Mouse (Mus musculus): Measurements from ENCODE around the gene 4930432M17Rik.

4930432M17Rik gene

DNA sequence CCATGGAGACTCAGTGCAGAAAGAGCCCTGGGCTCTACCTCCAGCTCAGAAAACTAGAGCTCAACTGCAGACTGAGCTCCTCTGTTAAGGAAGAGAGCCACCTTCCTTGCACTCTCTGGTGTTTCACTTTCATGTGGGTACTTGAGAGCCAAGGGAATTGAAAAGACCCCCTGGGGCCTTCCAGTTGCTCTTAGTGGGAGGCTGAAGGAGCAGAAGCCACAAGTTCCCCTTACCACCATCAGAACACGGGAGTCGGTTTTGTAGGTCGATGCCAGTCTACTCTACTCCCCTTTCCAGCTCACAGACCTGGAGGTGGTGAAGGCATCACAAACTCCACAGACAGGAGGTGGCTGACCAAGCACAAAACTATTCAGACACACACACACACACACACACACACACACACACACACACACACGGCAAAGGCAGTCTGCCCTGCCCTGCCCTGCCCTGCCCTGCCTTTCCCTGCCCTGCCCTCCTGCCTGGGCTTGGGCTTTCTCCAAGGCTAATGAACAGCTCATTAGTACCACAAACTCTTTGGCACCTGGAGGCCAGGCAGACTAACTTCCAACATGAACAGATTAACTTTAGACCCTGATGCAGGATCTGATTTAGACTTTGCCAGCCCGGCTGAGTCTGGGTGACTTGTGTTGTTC lies 1.7 kb downstream of the 4930432M17Rik start:
- no peak for DNase-seq (ENCODE audit: low read depth, low spot score)

DNA sequence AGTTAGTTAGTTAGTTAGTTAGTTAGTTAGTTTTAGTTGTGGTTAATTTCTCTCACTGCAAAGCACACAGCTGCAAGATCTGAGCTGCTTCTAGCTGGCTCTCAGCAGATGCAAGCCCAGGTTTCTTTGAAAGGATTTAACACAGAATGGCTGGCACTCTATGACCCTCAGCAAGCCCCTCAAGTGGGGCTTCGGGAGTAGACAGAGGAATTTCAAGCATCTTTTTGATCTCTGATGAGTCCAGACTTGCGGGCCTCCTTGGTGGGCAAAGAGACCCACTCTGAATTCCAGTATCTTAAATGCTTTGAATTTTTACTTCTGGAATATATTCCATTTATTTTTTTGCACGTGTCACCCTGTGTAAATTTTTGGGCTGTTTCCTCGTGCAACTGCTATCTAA lies 8.4 kb downstream of the 4930432M17Rik start:
- no peak for DNase-seq (ENCODE audit: low read depth, low spot score)

DNA sequence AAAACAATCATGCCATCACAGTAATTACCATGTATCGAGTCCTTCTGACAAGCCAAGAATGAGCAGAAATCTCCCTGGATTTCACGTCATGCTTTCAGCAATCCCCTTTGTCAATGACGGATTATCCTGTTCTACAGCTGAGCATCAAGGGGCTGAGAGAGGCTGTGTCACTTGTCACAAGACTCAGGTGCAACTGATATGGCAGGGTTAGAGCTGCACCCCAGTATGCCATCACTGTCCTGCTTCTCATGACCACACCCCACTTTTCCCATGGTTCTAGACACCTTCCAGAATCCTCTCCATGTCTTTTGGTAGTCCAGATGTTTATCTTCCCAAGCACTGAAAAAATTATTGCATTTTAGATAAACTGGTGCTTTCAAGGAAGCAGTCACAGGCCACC lies 8.9 kb downstream of the 4930432M17Rik start:
- DNase-seq (ENCODE audit: low read depth, low spot score): no peak

DNA sequence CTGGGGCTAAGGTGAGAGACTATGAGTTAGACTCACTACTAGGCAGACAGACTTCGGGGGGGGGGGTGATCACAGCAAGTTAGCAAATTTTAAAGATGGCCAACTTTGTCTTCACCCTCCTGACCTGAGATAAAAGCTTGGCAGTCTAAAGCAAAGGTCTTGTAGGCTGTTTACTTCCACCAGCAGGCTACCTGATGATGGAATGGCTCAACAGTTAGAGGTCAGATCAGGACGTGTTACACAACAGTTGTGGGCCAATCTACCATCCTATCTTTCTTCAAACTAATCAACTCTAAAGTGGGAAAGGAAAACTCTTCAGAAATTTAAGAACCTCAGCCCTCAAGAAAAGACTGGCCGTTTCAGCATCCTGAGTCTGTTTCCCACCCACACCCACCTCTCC lies 9.6 kb downstream of the 4930432M17Rik start:
- no peak for DNase-seq (ENCODE audit: low read depth, low spot score)

DNA sequence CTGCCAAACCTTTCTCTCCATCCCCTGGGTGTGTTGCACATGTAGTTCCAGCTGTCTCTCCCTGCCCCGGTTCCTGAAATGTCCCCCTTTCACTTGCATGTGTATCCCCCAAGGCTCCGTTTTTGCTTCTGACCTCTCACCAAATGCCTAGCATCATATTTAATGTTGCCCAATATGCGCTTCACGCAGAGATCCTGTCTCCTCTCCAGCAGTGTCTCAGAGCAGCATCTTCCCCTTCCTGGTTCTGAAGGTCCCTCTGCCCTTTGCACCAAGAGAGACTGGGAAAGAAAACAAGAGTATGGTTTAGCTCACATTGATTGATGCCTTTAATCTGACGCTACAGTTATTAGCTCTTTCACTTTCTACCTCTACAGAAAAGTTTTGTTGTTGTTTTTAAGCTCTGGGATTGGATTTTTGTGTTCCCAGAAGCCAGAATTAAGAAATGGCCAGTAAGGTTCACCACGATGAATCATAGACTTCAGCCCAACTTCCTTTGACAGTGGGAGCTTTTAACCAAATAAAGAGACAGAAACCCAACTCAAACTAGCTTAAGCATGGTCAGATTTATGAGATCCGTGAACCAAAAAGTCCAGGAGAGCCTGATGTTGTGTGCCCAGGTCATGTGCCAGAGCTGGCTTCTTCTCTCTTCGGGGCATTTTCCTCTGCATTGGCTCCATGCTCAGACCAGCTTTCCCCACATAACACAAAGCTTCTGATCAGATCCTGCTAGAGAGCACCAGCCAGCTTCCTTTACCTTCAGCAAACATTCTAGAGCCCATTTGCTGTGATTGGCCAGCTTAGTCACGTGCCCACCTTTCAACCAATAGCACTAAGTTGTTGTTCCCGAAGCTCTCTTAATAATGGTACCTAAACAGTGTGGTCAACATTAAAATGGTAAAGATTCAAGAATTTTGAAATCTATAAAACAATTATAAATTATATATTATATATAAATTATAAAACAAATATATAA lies 12.2 kb downstream of the 4930432M17Rik start:
- no peak for DNase-seq (ENCODE audit: low read depth, low spot score)

DNA sequence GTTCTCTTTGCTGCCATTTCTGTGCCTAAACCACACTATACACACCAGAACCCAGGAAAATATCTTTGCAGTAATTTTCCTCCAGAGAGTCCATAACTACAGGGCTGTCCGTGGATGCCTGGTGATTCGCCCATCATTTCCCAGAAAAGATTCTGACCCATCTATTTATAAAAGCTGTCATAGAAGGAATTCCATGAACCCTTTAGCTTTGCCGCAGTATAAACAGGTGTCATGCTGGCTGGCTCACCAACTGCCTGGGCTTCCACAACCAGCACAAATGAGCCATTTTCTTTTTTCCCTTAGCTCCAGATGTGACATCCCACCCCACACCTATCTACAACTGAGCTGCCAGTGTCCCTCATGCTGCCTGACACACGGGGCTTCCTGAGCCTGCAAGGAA lies 14.0 kb downstream of the 4930432M17Rik start:
- no peak for DNase-seq (ENCODE audit: low read depth, low spot score)

DNA sequence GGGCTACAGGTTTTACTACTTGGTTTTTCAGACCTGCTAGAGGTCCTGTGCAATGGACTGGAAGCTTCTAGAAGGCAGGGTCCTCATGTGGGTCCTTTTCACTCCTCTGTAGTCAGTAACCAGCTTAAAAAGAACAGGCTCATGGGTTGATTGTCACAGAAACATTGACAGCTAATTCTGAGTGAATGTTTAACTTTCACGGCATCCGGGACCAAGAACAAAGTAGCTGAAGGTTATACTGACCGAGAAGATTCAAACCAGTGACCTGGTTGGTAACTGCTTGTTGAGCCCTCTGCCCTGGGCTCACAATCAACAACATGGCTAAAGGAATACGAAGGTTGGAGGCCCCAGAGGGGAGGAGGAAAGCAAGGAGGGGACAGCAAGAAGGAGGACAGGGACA lies 14.4 kb downstream of the 4930432M17Rik start:
- no peak for DNase-seq (ENCODE audit: low read depth, low spot score)

DNA sequence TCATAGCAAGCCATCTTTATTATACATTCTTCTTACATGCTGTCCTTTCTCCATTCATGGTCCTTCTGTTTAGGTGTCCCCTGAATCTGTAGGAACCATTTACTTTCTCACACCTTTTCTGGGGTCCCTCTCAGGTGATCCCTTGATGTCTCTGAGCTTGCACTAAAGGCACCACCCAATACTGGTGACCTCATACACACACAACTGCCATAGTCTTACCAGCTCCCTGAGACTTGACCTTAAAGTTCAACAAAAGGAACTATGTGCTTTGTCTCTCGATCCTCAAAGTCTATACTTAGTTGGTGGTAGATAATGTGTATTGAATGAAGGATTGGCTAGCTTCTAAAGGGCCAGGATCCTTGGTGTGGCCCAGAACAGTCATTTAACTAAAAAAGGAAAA lies 15.4 kb downstream of the 4930432M17Rik start:
- DNase-seq (ENCODE audit: low read depth, low spot score): no peak

DNA sequence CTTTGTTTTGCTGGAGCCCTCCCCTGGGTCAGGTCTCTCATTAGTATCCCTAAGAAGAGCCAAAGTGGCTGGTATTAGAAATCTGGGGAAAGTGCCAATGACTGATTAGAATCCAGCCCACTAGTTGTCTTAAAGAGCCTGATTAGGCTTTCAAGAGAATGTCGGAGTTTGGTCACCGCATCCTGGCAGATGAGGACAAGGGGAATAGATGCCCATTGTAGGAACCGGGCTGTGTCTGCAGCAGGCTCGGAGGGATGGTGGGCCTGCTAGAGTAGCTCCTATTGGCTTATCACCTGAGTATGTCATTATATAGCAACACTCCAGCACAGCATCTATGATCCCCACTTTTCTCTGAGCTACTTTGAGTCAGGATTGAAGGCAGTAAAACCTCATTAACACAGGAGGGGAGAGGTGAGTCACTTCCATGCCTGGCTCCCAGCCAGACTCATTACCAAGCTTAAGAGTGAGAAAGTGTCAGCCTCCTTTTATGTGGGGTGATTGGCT lies 15.9 kb downstream of the 4930432M17Rik start:
- no peak for DNase-seq (ENCODE audit: low read depth, low spot score)

DNA sequence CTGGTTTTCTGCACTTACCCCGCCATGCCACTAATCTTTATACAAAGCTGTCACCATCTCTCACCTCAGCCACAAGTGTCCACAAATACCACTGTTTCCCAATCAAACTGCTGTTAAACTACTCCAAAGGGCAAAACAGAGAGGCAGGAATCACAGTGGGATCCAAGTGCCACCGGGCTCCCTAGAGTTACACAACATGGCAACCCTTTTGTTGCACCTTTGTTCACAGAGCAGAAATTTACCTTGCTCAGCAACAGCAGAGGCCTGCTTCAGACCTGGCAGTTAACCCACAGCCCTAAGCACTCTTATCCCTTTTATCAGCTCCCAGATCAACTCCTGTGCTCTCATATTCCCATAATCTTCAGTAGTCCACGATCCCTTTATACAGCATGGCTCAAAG lies 17.2 kb downstream of the 4930432M17Rik start:
- no peak for DNase-seq (ENCODE audit: low read depth, low spot score)

DNA sequence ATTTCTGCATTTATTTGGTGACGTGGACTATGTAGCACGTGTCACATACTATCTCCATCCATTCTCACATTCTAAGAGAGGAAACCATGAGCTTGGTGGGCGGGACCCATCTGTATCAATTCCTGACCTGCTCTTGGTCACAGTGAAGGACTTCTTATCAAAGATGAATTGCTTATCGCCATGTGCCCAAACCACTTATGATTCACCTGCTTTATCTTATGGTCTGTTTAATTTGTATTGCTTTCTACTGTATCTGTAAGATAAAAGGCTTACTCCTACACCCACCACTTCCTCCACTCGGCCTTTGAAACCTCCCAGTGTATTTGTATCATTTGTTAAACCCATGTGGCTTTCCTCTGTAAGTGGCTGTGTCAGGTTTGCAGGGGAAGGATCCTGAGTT lies 18.5 kb downstream of the 4930432M17Rik start:
- no peak for DNase-seq (ENCODE audit: low read depth, low spot score)

DNA sequence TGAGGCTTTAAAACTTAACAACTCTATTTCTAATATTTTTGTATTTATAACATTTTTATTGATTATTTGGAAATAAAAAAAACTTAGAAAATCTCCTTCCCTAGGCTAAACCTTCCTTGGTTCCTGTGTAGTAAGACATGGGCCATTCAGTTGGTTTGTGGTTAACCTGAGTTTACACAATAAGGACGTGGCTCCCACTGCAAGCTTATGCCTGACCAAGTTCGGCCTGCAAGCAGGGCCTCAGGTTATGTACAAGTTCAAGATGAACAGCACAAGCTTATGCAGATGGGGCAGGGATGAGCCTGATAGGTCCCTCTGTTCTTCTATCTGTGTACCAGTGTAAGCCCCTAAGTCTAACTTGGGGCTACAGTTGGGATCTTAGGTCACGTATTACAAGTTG lies 19.1 kb downstream of the 4930432M17Rik start:
- no peak for DNase-seq (ENCODE audit: low read depth, low spot score)

DNA sequence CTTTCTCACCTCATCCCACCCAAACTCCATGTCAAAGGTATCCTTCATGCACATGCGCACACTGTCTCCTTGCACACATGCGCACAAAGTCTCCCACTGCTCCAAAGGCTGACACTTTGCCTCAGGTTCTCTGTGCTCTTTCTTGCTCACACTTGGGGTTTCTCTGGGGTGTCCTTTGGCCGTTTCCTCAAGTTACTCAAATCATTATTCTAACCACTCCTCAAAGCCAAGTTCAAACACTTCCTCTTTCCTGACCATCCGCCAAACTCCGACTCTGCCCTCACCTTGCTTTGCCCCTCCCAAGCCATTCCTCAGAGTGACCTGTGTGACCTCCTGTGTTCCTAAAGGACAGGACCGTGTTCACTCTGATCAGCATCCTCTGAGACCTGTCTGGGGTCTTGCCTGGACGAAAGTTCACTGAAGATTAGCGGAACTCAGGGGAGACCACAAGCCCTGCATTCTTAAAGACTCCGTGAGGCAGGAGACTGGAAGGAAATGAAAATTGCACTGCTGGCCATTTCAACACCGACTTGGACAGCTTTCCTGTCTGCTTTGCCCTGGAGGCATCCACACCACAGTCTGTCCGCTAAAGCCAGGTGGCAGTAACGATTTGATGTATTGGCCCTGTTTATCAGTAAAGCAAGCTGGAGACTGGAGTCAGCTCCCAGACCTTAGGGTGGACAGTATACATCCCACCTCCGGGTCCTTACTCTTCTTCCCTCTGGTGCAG lies 22.6 kb downstream of the 4930432M17Rik start:
- no peak for DNase-seq (ENCODE audit: low read depth, low spot score)

DNA sequence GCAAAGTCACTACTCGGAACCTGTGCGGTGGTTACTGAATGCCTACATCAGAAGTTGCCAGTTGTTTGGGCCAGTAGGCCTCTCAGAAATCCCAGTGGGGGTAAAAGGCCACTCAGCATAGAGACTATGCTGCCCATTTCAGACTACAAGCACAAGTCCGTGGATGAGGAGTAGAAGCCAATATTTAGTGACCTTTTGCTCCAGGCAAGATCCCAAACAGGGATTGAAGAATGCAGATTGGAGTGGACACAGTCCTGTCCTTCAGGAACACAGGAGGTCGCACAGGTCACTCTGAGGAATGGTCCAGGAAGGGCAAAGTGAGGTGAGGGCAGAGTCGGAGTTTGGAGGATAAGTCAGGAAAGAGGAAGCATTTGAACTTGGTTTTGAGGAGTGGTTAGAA lies 23.2 kb downstream of the 4930432M17Rik start:
- DNase-seq (ENCODE audit: low read depth, low spot score): no peak

DNA sequence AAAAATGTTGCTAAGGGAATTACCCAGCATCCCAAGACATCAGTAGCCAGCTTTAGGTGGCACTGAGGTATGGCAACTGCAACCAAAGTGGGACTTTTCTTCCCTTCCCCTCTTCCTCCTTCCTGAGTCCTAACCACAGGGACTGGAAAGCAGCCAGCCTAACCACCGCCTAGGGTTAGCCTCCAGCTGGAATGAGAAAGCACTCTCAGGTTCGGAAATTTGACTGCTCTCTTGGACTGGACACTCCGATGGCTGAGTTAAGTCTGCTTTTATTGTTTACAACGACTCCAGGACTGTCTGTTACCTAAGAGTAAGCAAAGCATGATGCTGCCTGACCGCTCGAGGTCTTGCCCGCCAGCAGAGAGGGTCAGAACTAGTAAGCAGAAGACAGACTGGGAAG lies 26.6 kb downstream of the 4930432M17Rik start:
- no peak for DNase-seq (ENCODE audit: low read depth, low spot score)

DNA sequence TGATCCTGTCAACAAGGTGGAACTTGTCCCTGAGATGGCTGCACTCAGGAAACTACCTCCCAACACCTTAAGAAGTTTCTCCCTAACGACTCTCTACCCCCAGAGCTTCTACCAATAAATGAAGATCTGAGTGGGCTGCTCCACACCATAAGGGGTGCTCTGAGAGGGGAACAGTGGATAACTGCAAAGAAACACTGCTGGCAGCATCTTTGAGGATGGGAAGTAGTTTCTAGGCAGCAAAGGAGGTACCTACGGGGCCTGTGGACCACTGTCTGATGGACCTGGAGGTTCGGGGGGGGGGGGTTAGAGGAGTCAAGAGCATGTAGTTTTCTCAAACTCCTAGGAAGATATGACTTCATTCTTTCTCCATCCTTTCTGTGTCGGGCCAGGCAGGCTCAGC lies 28.8 kb downstream of the 4930432M17Rik start:
- no peak for DNase-seq (ENCODE audit: low read depth, low spot score)

DNA sequence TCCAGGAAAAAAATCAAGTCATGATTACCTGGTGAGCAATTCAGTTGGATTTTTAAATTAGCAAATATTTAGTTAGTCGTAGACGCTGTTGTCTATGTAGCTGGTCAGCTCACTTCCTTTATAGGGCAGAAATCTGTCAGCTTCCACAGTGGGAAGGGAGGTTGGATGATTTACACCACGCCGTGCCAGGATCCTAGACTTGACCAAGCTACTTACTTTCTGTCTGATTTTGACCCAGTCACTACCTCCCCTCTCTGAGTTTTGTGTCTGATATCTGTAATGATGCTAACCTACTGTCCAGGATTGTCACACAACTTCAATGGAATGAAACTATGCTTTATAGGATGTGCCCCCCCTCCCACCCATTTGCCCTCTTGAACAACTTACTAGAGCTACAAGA lies 29.3 kb downstream of the 4930432M17Rik start:
- DNase-seq (ENCODE audit: low read depth, low spot score): no peak

DNA sequence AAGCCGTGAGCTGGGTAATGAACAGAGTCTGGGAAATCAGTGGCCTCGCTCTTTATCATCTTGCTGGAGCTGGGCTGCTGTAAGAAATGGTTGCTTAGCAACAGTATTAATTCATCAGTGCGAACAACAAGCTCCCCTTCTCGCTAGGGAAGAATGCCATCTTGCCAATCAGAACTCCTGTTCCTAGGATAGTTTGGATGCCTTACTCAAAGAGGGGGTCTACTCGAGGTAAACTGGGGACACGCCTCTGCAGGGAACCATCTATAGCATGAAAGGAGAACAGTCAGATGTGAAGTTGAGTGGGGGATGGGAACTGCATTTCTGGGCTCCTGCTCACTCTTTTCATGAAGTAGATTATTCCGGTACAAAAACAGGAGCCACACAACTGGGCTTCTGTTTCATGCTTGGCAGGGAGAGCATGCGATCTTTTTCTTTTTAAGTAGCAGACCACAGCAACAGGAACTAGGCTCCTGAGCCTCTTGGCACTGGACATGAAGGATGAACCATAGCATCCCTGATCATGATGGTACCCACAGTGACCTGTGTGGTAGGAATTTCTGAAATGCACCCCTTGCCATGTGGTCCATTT lies 29.9 kb downstream of the 4930432M17Rik start:
- peak; percentile 77 for DNase-seq (ENCODE audit: low read depth, low spot score)

DNA sequence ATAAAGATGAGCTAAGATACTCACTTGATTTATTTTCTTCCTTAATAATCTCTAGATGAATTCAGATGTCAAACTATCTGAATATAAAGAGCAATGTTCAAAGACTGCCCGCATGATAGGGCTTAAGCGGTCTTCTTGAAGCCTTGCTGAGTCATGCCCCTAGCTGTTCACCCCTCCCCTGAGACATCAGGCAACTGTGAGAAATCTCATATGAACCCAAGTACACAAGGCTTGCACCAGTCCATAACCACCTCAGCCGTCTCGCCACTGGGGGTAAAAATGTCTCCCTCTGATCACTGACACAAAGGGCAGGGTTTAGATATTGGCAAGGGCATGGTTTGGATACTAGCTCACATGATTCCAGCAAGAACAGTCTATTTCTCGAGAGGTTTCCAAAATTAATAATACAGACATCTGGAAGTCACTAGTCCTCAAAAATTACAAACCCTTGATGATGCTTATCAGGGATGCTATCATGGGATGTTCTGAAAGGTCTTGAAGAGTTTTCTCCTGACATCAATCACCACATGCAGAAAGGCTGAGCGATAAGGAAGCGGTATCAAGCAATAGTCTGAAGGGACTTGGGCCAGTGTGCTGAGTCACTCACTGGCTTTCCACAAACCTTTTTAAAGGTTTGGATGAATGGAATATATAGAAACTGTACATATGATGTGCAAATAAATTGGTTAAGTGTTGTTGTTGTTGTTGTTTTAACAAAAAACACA lies 32.8 kb downstream of the 4930432M17Rik start:
- no peak for DNase-seq (ENCODE audit: low read depth, low spot score)

DNA sequence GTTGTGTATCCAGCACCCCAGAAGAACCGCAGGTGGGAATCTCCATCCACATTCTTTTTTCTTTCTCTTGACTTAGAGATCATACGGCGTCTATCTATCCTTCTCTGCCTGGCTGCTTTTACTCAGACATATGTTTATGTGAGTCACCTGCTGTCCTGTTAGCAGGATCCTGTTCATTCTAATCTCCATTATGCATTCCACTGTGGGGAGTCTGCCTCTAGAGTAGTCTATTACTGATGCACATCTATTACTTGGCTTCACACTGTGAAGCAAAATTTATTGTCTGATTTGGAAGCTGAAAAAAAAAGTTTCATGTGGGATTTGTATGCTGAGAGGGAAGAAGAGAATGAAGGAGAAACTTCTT lies 33.3 kb downstream of the 4930432M17Rik start:
- DNase-seq (ENCODE audit: low read depth, low spot score): no peak

DNA sequence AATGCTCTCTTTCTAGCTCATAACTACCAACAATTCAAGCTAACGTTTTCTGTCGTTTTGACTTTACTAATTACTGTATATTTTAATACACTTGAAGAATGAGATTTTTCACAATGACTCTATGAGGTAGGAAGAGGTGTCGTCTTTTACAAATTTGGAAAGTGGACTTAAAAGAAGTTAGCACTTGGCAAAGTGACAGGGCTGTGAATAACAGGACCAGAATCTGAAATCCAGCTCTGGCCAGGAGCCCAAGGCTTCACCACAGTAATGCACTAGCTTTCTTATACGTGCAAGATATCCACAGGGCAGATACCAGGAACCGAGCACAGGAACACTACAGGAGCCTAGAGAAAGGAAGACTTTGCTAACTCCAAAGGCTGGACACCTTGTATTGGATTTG lies 35.5 kb downstream of the 4930432M17Rik start:
- DNase-seq (ENCODE audit: low read depth, low spot score): no peak

All from telencephalon, adult 2 months (tissue).